13 mouse cellular contexts compared by ENCODE assay signal in genomic region chr2:68011336-68011735, GRCm38 (mm10).
DNase-seq lines count a peak whose midpoint lies in the region.
"Had no signal": no experiment of that assay in that cellular context is flagged by ENCODE, and none has a peak within 500 bp of the region (broad histone marks: within the 10 kb centered on the region; RNA-seq: fewer than 3 reads in every experiment).

No protein-coding gene starts in this region.

- intact Hi-C loops in gastrocnemius, postnatal 14 days (cut with DNase I; ENCODE audit: low total_unique reads), result no loop called here

- DNase-seq in Muller cell, postnatal 12 days (ENCODE audit: inconsistent ontology term), result peak; percentile 78
- peak; percentile 2 for DNase-seq in NIH3T3 (ENCODE audit: low read depth)
- peak; percentile 28 for DNase-seq in brain, adult 2 months (ENCODE audit: low read depth, low spot score)
- no peak for DNase-seq in kidney, postnatal 25 days
- DNase-seq in gastrocnemius, postnatal 14 days, result no peak
- DNase-seq: adrenal gland, postnatal 10 days; adrenal gland, postnatal 25 days; cerebellum, adult 18-20 months; cerebellum, adult 8-10 months; cerebellum, adult 9-11 months; cerebellum, postnatal 14 days; cerebellum, postnatal 36 days; embryo, embryonic 11 days had no signal

Comparison
In these comparisons a context has a peak if more than half of its experiments do, and no peak if none do; other contexts are left out.
1. DNase-seq: peak in Muller cell, postnatal 12 days (single experiment), NIH3T3 (single experiment) and brain, adult 2 months (single experiment); none in kidney, postnatal 25 days (0 of 2) and gastrocnemius, postnatal 14 days (single experiment).